Mouse (Mus musculus) left cerebral cortex, postnatal 14 days (tissue): Measurements from ENCODE around the gene Mllt10. TPM values are rescaled to one million over a fixed set of nuclear protein-coding genes. Genes with fewer than 3 reads are reported as not detected.

Experiments used
- DNase-seq, 2 experiments: peaks; one replicate each; pipeline ENCODE4 v3.0.0; 2021 to 2022; ENCODE audit warnings: low spot score in 2 of 2, mixed read lengths in 1 of 2
- intact Hi-C: fragments of 180-260 bp; cut with DNase I; formaldehyde crosslinking; loops from one replicate; pipeline ENCODE4 v1.15.1; 2025
- total RNA-seq, 2 experiments: library from RNA; stranded (reverse); gene quantifications; 2 replicates each; pipeline ENCODE4 v1.2.3; 2021

Mllt10 gene
- total RNA-seq, 2 experiments from 2014 or later: 47.7 TPM

DNA sequence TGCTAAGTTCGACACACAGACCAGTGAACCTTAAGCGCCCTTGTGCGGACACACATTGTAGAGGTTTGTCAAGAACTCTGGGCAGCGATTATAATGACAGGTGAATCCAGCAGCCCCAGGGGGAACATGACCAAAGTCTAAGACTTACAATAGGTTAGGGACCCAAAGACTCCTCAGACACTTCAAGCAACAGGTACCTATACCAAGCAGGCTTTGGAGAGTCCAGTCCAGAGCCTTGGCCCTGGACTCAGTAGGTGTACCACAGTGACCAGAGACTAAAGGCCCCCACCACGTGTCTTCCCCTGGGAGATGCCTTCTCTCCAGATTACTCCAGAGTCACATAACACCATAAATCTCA lies 22.5 kb upstream of the Mllt10 start:
- intact Hi-C loops: no loop called here
- no peak for DNase-seq

DNA sequence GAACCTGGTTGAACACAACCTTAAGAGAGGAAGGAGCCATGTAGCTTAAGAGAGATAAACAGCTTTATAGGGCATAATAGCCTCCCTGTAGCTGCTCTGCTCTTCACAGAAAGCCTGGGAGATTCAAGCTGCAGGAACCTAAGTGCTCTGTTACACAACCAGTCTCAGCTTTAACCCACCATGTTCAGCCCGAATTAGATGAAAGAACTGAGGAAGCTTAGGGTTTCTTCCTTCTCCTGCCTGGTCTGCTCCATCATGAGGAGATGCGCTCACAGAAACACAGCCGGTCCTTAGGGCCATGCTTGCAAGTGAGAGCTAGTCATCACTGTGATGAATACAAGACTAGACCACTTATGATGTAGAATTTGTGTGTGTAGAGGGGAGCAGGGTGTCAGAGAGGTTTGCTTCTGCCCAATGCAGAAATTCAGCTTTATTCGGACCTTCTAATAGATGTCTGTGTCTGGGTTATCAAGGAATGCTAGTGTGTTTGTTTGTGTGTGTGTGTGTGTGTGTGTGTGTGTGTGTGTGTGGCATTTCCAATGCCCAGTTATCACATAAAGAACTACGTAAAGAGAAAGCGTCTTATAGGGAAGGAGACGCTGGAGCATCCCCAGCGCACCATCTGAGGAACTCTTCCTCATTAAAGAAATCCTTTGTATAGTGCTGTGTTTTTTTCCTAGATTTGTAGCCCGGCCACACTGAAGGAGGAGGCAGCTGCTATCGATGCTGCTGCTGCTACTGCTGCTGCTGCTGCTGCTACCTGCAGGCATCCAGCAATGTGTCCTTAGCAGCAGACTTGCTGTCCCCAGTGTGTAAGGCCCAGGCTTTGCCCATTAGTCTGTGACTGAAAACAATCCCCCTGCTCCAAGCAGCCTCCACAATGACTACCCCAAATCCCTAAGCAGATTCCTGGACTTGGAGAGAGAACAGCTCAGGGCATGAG lies 21.6 kb upstream of the Mllt10 start:
- no peak for DNase-seq
- intact Hi-C loops: no loop called here

DNA sequence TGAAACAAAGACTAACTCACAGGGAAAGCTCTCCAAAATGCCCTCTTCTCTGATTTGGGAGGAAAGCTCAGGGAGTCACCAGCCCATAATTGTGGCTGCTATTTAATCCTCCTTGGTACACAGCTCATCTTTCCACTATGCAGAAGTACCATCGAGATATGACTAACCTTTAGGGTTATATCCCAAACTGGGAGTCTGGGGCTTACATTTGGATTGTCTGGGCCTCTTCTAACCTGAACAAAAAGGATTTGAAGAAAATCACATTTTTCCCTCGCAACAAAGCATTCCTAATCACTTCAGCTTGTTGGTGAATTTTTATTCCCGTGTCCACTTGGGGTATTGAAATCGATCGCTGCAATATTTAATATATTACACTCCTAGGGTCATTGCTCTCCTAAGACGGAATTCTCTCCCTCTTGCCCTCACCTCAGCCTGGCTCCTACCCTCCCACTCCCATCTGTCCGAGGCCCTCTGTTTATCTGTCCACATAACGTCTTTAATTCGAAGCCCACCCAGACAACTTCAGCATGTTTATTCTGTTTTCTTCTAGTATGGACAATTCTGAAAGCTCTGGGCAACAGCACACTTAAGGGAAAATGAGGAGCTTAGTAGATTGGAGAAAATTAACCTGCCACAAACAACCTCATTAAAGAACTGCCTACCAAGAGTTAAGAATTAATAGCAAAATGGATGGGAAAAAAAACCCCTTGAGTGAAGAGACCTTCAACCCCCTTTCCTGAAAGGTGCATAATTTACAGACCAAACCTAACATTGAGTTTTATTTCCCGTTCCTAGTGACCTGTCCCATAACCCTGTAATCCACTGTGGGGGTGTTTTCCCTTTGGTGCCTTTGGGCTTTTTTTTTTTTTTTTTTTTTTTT lies 20.4 kb upstream of the Mllt10 start:
- intact Hi-C loops: no loop called here
- no peak for DNase-seq

DNA sequence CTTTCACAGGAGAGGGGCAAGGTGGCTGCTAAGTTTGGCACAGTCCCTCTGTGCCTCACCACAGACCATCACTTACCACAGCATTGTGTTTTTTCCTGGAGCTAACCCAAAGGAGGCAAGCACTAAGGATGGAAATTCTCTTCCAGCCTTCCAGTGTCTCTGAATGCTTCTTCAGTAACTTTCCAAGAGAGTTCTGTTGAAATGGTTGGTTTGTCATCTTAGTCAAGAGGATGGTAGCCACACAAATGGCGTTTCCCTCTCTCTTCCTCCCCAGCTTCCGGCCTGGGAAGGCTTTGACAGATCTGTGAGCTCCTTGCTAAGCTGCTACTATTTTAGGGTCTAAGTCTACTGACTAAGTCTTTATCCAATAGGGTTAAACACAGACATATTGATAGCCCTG lies 17.5 kb upstream of the Mllt10 start, which contains the start of gene A930004D18Rik:
Gene A930004D18Rik, minus strand, starts transcription at position 247 of the 400 bp plus-strand sequence.
- no peak for DNase-seq
- intact Hi-C loops: no loop called here

DNA sequence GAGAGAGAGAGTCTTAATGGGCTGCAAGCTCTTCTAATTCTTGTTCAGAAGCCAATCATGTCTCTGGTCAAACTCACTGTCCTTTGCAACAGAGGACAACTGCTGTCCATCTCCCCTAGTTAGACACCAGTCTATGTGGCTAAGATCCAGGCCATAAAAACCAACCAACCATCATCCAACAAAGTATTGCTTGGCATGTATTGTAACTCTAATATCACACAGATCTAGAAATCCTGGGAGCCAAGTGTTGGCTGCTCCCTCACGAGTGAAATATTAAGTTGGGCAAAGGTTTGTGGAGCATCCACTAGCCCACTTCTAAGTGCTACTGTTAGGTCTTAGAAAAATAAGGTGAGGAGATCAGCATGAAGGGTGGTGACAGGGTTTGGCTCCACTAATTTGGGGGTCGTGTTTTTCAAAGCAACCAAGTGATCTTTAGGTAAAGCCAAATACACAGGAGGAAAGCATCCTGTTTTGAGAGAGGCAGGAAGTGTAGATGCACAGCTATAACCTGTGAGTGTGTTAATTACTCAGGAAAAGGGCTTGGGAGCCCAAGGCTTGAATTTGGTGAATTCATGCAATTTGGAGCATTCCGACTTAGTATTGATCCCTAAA lies 16.8 kb upstream of the Mllt10 start:
- DNase-seq: no peak
- intact Hi-C loops: no loop called here

DNA sequence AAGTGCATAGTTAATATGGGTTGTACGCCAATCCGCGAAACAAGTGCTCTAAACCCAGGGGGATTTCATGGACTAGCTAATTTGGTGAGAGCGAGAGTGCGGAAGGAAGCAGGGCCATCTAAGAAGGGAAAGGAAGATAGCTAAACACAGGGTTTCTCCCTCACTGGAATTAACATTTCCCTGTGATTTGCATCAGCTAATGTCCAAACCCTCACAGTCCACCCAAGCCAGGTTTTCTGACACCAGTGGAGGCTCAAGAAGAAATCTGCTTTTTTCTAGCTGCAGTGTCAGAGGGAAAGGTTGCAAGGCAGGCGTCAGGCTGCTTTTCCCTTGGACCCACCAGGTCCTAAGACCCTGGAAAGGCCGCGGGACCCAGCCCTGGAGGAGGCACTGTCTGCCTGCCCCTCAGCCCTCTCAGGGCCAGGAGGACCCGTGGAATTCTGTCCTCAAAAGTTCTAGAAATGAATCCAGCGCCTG lies 16.1 kb upstream of the Mllt10 start:
- DNase-seq: no peak
- intact Hi-C loops: no loop called here

DNA sequence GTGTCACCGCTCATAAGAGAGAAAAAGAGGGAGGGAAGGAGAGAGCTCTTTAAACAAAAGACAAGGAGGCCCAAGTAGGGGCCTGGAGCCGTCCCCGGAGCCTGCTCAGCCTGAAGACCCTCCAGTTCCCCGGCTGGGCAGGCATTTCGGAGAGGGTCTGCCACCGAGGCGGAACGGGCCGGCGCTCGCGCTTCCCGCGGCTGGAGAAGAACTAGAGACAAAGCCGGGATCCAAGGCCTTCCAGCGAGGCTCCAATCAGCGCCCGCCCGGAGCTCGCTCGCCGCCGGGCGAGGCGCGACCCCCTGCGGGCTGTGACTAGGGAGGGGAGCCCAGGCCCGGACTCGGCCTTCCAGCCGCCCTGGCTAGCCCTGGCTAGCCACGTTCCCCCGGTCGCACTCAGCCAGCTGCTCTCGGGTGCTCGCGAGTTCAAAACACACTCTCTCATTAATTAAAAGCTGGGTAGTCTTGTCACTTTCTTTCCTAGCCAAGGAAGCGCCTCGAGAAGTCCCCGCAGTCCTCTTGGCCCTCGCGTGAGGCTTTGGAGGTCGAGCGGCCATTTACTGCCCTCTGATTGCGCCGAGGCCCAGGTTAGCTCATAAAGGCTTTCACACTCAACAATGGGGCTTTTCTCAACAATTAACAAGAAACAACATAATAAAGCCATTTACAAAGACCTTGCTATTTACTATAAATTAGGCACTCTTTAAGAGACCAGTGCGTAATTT lies 15.3 kb upstream of the Mllt10 start:
- DNase-seq: no peak
- intact Hi-C loops: loop anchor here (10.0 kb wide), 1 partner anchor 615 kb away; no protein-coding TSS in a partner anchor

DNA sequence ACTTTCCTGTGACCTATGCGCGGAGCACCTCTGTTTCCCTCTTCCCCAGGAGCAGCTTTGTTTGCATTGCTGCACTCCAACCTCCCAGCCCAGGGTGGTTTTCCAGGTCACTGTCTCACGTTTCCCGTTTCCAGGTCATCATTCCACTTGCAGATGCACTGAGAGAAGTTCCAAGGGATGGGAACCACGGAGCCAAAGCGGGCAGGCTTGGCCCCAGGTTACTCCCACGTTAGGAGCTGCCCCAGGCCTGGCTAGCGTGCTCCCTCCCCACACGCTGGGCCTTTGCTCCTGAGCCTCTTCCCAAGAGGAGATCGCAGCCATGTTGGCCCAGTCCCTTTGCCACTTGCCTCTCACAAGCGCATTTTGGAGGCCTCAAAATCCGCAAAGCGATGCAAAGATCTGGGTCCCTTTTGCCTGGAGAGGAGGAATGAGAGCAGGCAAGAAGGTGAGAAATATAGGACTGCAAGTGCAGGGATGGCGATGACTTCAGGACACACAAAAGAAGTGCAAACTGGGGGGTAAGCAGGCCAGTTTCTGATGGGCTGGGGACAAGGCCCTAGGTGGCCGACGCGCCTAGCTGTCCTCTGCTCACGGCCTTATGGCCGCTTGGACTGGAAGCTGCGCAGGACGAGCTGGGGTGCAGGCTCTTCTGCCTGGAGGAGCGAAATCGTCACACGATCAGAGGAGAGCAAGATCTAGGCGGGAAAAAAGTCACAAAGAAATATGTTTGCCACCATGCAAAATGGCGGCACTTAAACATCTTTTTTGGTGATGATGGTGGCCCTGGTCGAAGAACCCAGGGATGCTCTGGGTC lies 14.5 kb upstream of the Mllt10 start:
- DNase-seq: no peak

DNA sequence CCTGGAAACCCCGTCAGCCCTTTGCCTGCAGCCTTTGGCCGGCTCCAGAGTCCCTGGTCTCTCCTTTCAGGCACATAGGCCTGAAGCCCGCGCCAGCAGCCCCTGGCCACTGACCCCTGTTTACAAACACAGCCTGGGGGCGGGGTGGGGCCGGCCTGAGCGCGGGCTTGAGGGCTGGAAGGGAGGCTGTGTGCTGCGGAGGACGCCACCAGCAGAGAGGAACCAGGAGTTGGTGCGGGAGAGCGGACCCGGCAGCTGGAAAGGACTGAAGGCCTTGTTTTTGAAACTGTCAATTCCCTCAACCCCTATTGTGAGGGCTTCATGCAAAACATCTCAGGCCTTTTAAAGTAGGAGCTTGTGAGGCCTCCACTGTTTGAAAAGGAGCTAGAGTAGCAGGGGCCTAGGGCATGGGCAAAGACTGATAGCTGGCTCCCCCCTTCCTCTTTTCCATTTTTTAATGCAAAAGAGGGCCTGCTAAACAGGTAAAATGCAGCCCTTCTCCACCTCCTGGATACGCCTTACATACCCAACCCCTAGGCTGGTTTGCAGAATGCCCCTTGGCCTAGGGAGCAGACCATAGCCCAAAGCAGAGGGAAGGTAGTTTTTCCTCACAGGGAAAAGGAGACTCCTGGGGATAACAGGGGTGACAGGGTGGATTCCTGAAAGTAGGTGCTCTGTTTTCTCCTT lies 13.7 kb upstream of the Mllt10 start:
- intact Hi-C loops: loop anchor here (10.0 kb wide), 1 partner anchor 617 kb away; no protein-coding TSS in a partner anchor
- no peak for DNase-seq

More for the DNA sequence above, 14.5 kb upstream of the Mllt10 start:
- intact Hi-C loops: loop anchor here (10.0 kb wide), 1 partner anchor 616 kb away; no protein-coding TSS in a partner anchor

DNA sequence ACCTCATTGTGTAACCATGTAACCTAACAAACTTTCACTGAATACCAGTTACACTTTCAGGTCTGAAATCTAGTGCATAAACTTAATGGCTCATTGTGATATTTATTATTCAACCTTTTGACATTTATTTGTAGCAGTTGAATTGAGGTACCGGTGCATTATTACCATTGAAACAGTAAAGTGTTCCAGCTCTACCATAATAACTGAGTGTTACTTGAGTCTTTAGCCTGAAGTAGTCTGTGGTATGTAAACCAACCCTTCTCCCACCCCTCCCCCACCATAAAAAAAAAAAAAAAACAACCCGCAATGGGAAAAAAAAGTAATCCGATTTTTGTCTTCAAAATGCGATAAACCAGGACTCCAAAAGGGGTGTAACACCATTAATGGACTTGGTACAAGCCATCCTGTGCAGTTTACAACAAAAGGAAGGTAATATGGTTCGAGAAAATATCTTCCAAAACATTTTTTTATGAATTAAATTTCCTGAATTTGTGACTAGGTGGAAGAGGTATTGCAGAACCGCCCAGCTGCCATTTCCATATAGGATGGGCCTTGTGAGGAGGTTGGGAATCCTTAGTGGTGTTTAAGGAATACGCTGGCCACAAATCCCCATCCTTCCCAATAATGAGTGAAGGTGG lies 9.8 kb upstream of the Mllt10 start:
- intact Hi-C loops: loop anchor here (5.0 to 10.0 kb wide), 2 partner anchors 620 to 632 kb away; partner anchors contain the start of gene Bmi1
- no peak for DNase-seq

DNA sequence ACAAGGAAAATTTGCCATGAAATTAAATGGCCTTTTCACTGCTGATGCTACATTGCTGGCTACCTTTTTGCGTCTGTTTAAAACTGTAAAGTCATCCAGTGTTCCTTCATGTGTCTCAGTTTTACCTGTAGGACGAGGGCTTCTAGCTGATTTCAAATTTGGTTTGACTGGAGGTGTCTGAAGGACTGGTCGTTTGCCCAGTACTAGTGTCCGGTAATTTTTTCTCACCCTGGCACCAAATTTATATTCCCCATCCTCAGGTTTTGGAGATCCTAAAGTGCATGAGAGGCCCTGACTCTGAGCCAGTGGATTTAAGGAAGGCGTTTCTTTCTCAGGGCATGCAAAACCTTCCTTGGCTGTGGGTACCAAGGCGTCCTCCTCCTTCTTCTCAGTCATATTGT lies 9.3 kb upstream of the Mllt10 start:
- no peak for DNase-seq
- intact Hi-C loops: loop anchor here (5.0 to 10.0 kb wide), 2 partner anchors 621 to 632 kb away; partner anchors contain the start of gene Bmi1

DNA sequence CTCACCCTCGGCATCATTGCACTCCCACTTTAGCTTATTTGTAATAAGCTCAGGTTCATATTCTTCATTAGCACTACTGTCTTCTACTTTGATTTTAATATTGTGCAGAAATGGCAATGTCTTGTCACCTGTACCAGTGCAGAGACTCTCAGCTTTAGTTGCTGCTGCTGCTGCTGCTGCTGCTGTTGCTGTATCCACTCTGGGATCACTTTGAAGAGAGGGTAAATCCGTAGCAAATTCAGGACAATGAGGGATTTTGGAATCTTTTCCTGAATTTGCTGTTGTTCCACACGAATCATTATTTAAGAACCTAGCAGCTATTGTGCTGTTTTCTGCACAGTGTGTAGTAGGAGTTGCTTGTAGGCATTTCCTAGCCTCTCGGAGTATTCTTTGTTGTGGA lies 8.9 kb upstream of the Mllt10 start:
- no peak for DNase-seq
- intact Hi-C loops: loop anchor here (5.0 to 10.0 kb wide), 2 partner anchors 621 to 631 kb away; partner anchors contain the start of gene Bmi1

DNA sequence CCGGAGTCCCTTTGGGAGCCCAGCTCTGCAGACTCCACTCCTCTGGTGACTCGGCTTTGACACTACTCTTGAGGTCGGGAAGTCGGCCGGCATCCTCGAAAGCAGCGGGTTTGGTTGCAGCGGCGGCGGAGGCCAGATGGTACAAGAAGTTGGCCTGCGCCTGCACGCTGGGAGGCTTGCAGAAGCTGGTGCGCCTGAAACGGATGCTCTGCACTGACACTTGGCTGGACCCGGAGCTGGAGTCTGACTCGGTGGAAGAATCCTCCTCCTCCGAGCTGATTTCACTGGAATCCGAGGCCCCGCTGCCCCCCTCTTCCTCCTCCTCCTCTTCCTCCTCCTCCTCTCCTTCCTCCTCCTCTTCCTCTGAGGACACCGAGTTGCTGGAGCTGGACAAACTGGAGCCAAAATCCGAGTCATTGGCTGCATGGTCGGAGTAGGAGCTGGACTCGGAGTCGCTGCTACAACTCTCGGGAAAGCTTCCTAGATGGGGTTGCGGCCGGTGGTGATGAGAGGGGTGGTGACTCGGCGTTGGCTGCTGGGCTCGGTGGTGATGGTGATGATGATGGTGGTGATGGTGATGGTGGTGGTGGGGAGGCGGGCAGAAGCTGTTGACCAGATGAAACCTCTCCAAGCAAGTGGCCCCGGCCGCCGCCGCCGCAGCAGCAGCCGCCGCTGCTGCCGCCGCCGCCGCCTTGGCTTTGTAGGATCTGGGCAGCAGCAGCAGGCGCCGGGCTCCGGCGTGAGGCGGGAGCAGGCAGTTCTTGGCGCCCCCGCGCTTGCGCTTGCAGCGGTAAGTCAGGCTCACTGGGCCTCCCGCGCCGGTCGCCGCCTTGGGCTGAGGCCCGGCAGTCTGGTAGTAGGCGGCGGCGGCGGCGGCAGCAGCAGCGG lies 8.0 kb upstream of the Mllt10 start:
- intact Hi-C loops: loop anchor here (5.0 to 10.0 kb wide), 2 partner anchors 622 to 630 kb away; partner anchors contain the start of gene Bmi1

DNA sequence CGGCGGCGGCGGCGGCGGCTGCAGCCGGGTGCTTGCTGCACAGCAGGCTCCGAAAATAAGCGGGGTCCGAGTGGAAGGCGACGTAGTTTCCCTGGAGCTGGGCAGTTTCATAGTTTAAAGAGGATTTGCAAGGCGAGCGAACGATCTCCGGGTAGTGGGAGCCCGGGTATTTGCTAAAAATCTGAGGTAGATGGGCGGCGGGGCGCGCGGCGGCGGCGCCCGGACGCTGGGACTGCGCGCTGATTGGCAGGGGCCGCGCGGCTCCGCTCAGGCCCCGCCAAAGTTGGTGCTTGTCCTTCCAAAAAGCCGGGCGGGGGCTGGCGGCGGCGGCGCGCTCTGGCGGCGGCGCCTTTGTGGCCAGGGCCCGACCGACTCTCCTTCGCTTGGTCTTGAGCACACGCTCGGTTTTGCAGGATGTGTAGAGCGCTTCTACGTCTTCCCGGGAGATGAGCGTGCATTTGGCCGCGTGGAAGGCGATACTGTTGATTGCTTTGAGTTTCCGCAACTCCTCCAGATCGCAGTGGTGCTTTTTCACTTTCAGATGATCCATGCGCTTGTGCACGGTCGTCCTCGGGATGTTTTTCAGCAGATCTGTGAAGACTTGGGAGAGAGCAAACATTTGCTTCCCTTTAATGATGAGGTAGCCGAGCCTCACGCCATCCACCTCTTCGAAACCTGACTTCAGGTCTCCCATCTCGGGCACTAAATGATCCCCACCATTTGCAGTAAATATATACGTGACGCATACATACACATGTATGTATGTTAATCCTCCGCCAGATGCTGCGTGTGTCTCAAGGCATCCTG lies 7.2 kb upstream of the Mllt10 start:
- peak; percentile 64 to 68 for DNase-seq
- intact Hi-C loops: loop anchor here (5.0 to 10.0 kb wide), 2 partner anchors 623 to 629 kb away; partner anchors contain the start of gene Bmi1

More for the DNA sequence above, 8.0 kb upstream of the Mllt10 start:
- peak; percentile 68 to 71 for DNase-seq
